Mouse (Mus musculus) spleen, postnatal 4 days (tissue): ENCODE data around the gene Ajuba.

Experiments
- DNase-seq, 2 experiments: peaks; one replicate each; pipeline ENCODE4 v3.0.0; 2022; ENCODE audit warnings: low spot score in 2 of 2

Gene Ajuba

GRCm38 (mm10) chr14:54544703-54545102, 32.7 kb downstream of the Ajuba start:
- DNase-seq, result no peak

GRCm38 (mm10) chr14:54540771-54541170, 36.6 kb downstream of the Ajuba start:
- no peak for DNase-seq

DNA sequence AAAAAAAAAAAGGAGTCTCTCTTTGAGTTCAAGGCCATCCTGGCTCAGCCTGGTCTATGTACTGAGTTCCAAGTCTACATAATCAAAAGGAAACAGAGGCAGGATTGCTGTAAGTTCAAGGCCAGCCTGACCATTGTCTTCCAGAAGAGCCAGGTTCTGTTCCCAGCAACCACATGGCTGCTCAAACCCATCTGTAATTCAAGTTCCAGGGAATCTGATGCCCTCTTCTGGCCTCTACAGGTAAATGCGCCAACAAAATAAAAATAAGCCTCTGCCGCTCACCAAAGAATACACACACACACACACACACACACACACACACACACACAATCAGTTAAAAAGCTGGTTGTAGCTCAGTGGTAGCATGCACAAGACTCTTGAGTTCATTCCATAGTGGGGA, 38.8 kb downstream of the Ajuba start:
- DNase-seq, result no peak

- DNase-seq, result peak; percentile 76 to 91
These were observed 48.8 kb downstream of the Ajuba start for GRCm38 (mm10) chr14:54528446-54529111.

GRCm38 (mm10) chr14:54528007-54528393, 49.4 kb downstream of the Ajuba start:
- no peak for DNase-seq

DNA sequence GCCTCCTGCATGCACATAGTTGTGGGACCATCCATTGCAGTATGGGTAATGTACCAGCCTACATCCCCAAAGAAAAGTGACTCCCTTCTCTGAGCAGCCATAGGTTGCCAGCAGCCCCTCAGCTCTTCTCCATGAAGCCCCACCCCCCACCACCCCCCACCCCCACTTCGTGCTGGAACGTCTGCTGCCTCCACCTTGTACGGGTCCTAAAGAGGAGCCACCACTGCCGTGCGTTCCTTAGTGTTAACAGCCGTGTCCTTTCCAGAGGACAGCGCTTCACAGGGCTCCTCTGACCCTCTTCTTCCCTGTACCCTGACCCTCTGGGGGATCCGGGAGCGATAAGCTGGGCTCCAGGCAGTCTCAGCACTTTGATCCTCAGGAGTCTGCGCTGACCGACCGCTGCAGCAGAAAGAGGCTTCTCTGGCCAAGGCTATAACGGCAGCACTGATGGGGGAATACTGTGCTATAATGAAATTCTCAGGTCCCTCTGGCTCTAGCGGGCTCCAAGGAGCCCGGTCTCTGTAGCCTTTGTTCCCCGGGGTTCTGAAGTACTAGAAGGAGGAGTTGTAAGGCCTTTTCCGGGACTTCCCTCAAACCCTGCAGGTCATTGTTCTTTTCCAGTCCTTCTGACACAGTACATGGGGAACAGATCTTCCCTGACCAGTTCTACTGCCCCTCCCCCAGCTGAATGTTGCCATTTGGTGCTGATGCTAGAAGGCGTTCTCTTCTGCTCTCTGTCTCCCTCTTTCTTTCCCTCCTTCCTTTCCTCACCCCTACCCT, 49.9 kb downstream of the Ajuba start:
- DNase-seq, result no peak

- DNase-seq, result no peak
These were observed 53.8 kb downstream of the Ajuba start for GRCm38 (mm10) chr14:54523600-54523999.
